Mouse (Mus musculus) myocyte (in vitro differentiated cells): ENCODE measurements around the gene Cobl.

Source experiments
- CEBPB ChIP-seq: IDR thresholded peaks from 2 replicates; pipeline ENCODE4 v1.6.1; 2011; ENCODE audit warnings: mild to moderate bottlenecking, moderate library complexity; ENCODE audit not compliant: poor library complexity, insufficient read depth, severe bottlenecking
- E2F4 ChIP-seq: IDR thresholded peaks from one replicate; pipeline ENCODE4 v1.6.1; 2011; ENCODE audit warnings: mild to moderate bottlenecking, control low read depth, moderate library complexity; ENCODE audit not compliant: insufficient read depth
- MAX ChIP-seq: IDR thresholded peaks from one replicate; pipeline ENCODE4 v1.6.1; 2011; ENCODE audit warnings: low read depth, mild to moderate bottlenecking, control low read depth
- MYOG ChIP-seq, 3 experiments: IDR thresholded peaks; one replicate each; pipeline ENCODE4 v1.6.1; 2011; ENCODE audit warnings: control low read depth in 2 of 3, low read depth in 2 of 3, mild to moderate bottlenecking in 2 of 3; ENCODE audit not compliant: insufficient read length in 2 of 3, control insufficient read depth in 1 of 3, insufficient read depth in 1 of 3
- POLR2A ChIP-seq: IDR thresholded peaks from one replicate; pipeline ENCODE4 v1.6.1; 2011; ENCODE audit warnings: low read depth, mild to moderate bottlenecking, control low read depth, moderate library complexity; ENCODE audit not compliant: insufficient read length
- POLR2AphosphoS2 ChIP-seq: IDR thresholded peaks from one replicate; pipeline ENCODE4 v1.6.1; 2011; ENCODE audit warnings: low read depth, control low read depth; ENCODE audit not compliant: insufficient read length
- REST ChIP-seq: IDR thresholded peaks from one replicate; pipeline ENCODE4 v1.6.1; 2011; ENCODE audit warnings: mild to moderate bottlenecking, control low read depth, moderate library complexity; ENCODE audit not compliant: insufficient read depth, insufficient read length
- SRF ChIP-seq: IDR thresholded peaks from one replicate; pipeline ENCODE4 v1.6.1; 2011; ENCODE audit warnings: low read depth; ENCODE audit not compliant: control insufficient read depth, insufficient read length
- TCF12 ChIP-seq: IDR thresholded peaks from one replicate; pipeline ENCODE4 v1.6.1; 2011; ENCODE audit warnings: mild to moderate bottlenecking, control low read depth; ENCODE audit not compliant: poor library complexity, insufficient read depth, severe bottlenecking
- TCF3 ChIP-seq: IDR thresholded peaks from one replicate; pipeline ENCODE4 v1.6.1; 2011; ENCODE audit warnings: low read depth, control low read depth; ENCODE audit not compliant: insufficient read length
- USF1 ChIP-seq: IDR thresholded peaks from one replicate; pipeline ENCODE4 v1.6.1; 2011; ENCODE audit warnings: low read depth, mild to moderate bottlenecking, control low read depth, moderate library complexity

GRCm38 (mm10) chr11:12280711-12281110 is 184.0 kb downstream of the Cobl start:
- TF ChIP-seq POLR2A (no peak), CEBPB (no peak), USF1 (no peak), E2F4 (no peak), MAX (no peak), MYOG (IDR thresholded peaks at IDR 0.05; ENCODE audit: control insufficient read depth in 1 of 3, insufficient read depth in 1 of 3, insufficient read length in 2 of 3, low read depth in 2 of 3) (no peak), TCF3 (no peak), SRF (no peak), POLR2AphosphoS2 (no peak), TCF12 (no peak), REST (no peak)
